Mouse (Mus musculus) forebrain, embryonic 15.5 days (tissue): ENCODE data around the gene Slitrk6. TPM values are rescaled to one million over a fixed set of nuclear protein-coding genes. Genes with fewer than 3 reads are reported as not detected.

Source experiments
- ATAC-seq: fragments of 200-750 bp; cut with Nextera tagmentation; replicated peaks from 2 replicates; pipeline ENCODE4 v1.8.0; 2017; ENCODE audit warnings: mild to moderate bottlenecking, moderate TSS enrichment, moderate library complexity
- H3K27ac ChIP-seq: fragments of 300-500 bp; sonication (generic); replicated peaks from 2 replicates; pipeline ENCODE4 v1.5.1; 2015; ENCODE audit warnings: mild to moderate bottlenecking, inconsistent platforms
- H3K27me3 ChIP-seq: fragments of 300-500 bp; sonication (generic); 2 replicates; pipeline ENCODE4 v1.6.1; 2015; ENCODE audit warnings: inconsistent platforms
- H3K36me3 ChIP-seq: fragments of 300-500 bp; sonication (generic); 2 replicates; pipeline ENCODE4 v1.6.1; 2015; ENCODE audit warnings: mild to moderate bottlenecking, inconsistent platforms
- H3K4me1 ChIP-seq: fragments of 300-500 bp; sonication (generic); 2 replicates; pipeline ENCODE4 v1.6.1; 2015; ENCODE audit warnings: inconsistent platforms
- H3K4me2 ChIP-seq: fragments of 300-500 bp; sonication (generic); replicated peaks from 2 replicates; pipeline ENCODE4 v1.6.1; 2015; ENCODE audit warnings: mild to moderate bottlenecking, inconsistent platforms
- H3K4me3 ChIP-seq: fragments of 300-500 bp; sonication (generic); 2 replicates; pipeline ENCODE4 v1.5.1; 2015; ENCODE audit warnings: mild to moderate bottlenecking, inconsistent platforms
- H3K9ac ChIP-seq: fragments of 300-500 bp; sonication (generic); replicated peaks from 2 replicates; pipeline ENCODE4 v1.6.1; 2015; ENCODE audit warnings: mild to moderate bottlenecking, inconsistent platforms
- H3K9me3 ChIP-seq: fragments of 300-500 bp; sonication (generic); 2 replicates; pipeline ENCODE4 v1.6.1; 2016; ENCODE audit warnings: inconsistent platforms
- WGBS: fragments of 180-500 bp; shearing (Covaris S2); methylation state at CpG from one replicate; pipeline ENCODE4 v1.1.7; 2015; ENCODE audit warnings: mixed read lengths; 5-methylcytosine and 5-hydroxymethylcytosine counted together
- polyA plus RNA-seq: library from polyadenylated mRNA; unstranded; fragments of >200 nt; fragmentation: Nextera tagmentation; extraction: Ambion mirVana; gene quantifications from 2 replicates; pipeline ENCODE4 v1.2.1, GENCODE M21; 2015

Slitrk6 gene
- 2.1 and 2.5 TPM in 2 replicates for polyA plus RNA-seq

GRCm38 (mm10) chr14:110754484-110755307, at the start of gene Slitrk6:
TSS of gene Slitrk6 (minus strand) at chr14:110755149.
- peak; percentile 93 for ATAC-seq
- no peak within 1 kb of the TSS for H3K27ac ChIP-seq

GRCm38 (mm10) chr14:110777546-110777945, 22.6 kb upstream of the Slitrk6 start:
- H3K4me2 ChIP-seq, result no peak overlapping the region
- H3K9me3 ChIP-seq, result no peaks in the 10 kb centered on the region
- H3K9ac ChIP-seq, result no peak overlapping the region
- no peaks in the 10 kb centered on the region for H3K4me1 ChIP-seq
- ATAC-seq, result no peak
- H3K27me3 ChIP-seq, result no peaks in the 10 kb centered on the region
- H3K36me3 ChIP-seq, result no peaks in the 10 kb centered on the region
- no peak overlapping the region for H3K27ac ChIP-seq
- H3K4me3 ChIP-seq, result no peak overlapping the region

More at GRCm38 (mm10) chr14:110754484-110755307, at the start of gene Slitrk6:
- no peaks in the 10 kb centered on the region for H3K36me3 ChIP-seq
- no peaks in the 10 kb centered on the region for H3K9me3 ChIP-seq
- H3K4me3 ChIP-seq, result peak within 1 kb of the TSS; percentile 22
- no peak within 1 kb of the TSS for H3K9ac ChIP-seq
- peaks cover 4% of the 10 kb centered on the region; the same call in 1 of the 2 replicates for H3K4me1 ChIP-seq
- no peaks in the 10 kb centered on the region for H3K27me3 ChIP-seq
- H3K4me2 ChIP-seq, result peak within 1 kb of the TSS; percentile 23
- WGBS, result 37% methylated on average over 11 of the region's 11 CpGs

GRCm38 (mm10) chr14:110770694-110771093, 15.7 kb upstream of the Slitrk6 start:
- H3K36me3 ChIP-seq, result no peaks in the 10 kb centered on the region
- H3K4me1 ChIP-seq, result no peaks in the 10 kb centered on the region
- no peak overlapping the region for H3K27ac ChIP-seq
- WGBS, result 84% methylated on average over 1 of the region's 1 CpGs
- H3K9ac ChIP-seq, result no peak overlapping the region
- no peak overlapping the region for H3K4me3 ChIP-seq
- H3K9me3 ChIP-seq, result no peaks in the 10 kb centered on the region
- no peak for ATAC-seq
- H3K4me2 ChIP-seq, result no peak overlapping the region
- no peaks in the 10 kb centered on the region for H3K27me3 ChIP-seq

GRCm38 (mm10) chr14:110762588-110763220, 7.8 kb upstream of the Slitrk6 start:
- WGBS, result 19% methylated on average over 7 of the region's 7 CpGs
- H3K27me3 ChIP-seq, result no peaks in the 10 kb centered on the region
- H3K4me1 ChIP-seq, result no peaks in the 10 kb centered on the region
- no peak overlapping the region for H3K4me3 ChIP-seq
- H3K4me2 ChIP-seq, result no peak overlapping the region
- no peak overlapping the region for H3K9ac ChIP-seq
- no peaks in the 10 kb centered on the region for H3K9me3 ChIP-seq
- no peak for ATAC-seq
- no peaks in the 10 kb centered on the region for H3K36me3 ChIP-seq
- H3K27ac ChIP-seq, result no peak overlapping the region

GRCm38 (mm10) chr14:110760909-110761308, 6.0 kb upstream of the Slitrk6 start:
- Histone ChIP-seq H3K9me3 (no peaks in the 10 kb centered on the region), H3K9ac (no peak overlapping the region), H3K36me3 (no peaks in the 10 kb centered on the region), H3K4me3 (no peak overlapping the region), H3K4me2 (no peak overlapping the region), H3K27me3 (no peaks in the 10 kb centered on the region), H3K4me1 (no peaks in the 10 kb centered on the region), H3K27ac (no peak overlapping the region)
- no peak for ATAC-seq
- WGBS, result 44% methylated on average over 1 of the region's 1 CpGs

- H3K27ac ChIP-seq, result no peak overlapping the region
- no peak overlapping the region for H3K9ac ChIP-seq
- no peak overlapping the region for H3K4me3 ChIP-seq
- no peaks in the 10 kb centered on the region for H3K36me3 ChIP-seq
- no peaks in the 10 kb centered on the region for H3K27me3 ChIP-seq
- 26% methylated on average over 4 of the region's 4 CpGs for WGBS
- H3K4me2 ChIP-seq, result 0 out of 2 replicates have a peak overlapping the region, but pooled peaks have one; percentile 23
- ATAC-seq, result peak; percentile 41; the same call in 1 of the 2 replicates
- peaks cover 4% of the 10 kb centered on the region; the same call in 1 of the 2 replicates for H3K4me1 ChIP-seq
- no peaks in the 10 kb centered on the region for H3K9me3 ChIP-seq
Observed at GRCm38 (mm10) chr14:110755308-110755650, 330 bp upstream of the Slitrk6 start.

GRCm38 (mm10) chr14:110739861-110740260, 15.1 kb downstream of the Slitrk6 start:
- H3K4me3 ChIP-seq, result no peak overlapping the region
- WGBS, result 6% methylated on average over 7 of the region's 7 CpGs
- no peak overlapping the region for H3K4me2 ChIP-seq
- H3K4me1 ChIP-seq, result no peaks in the 10 kb centered on the region
- no peak for ATAC-seq
- H3K9me3 ChIP-seq, result no peaks in the 10 kb centered on the region
- H3K36me3 ChIP-seq, result no peaks in the 10 kb centered on the region
- no peaks in the 10 kb centered on the region for H3K27me3 ChIP-seq
- H3K27ac ChIP-seq, result no peak overlapping the region
- H3K9ac ChIP-seq, result no peak overlapping the region

GRCm38 (mm10) chr14:110739368-110739767, 15.6 kb downstream of the Slitrk6 start:
- no peak overlapping the region for H3K4me3 ChIP-seq
- H3K27me3 ChIP-seq, result no peaks in the 10 kb centered on the region
- 87% methylated on average over 1 of the region's 1 CpGs for WGBS
- no peak for ATAC-seq
- no peaks in the 10 kb centered on the region for H3K36me3 ChIP-seq
- no peak overlapping the region for H3K27ac ChIP-seq
- no peak overlapping the region for H3K9ac ChIP-seq
- H3K9me3 ChIP-seq, result no peaks in the 10 kb centered on the region
- no peak overlapping the region for H3K4me2 ChIP-seq
- H3K4me1 ChIP-seq, result no peaks in the 10 kb centered on the region

- H3K4me1 ChIP-seq, result no peaks in the 10 kb centered on the region
- no peak for ATAC-seq
- H3K27me3 ChIP-seq, result no peaks in the 10 kb centered on the region
- no peak overlapping the region for H3K9ac ChIP-seq
- H3K9me3 ChIP-seq, result no peaks in the 10 kb centered on the region
- H3K36me3 ChIP-seq, result no peaks in the 10 kb centered on the region
- H3K27ac ChIP-seq, result no peak overlapping the region
- no peak overlapping the region for H3K4me3 ChIP-seq
- H3K4me2 ChIP-seq, result no peak overlapping the region
- 16% methylated on average over 4 of the region's 4 CpGs for WGBS
Observed at GRCm38 (mm10) chr14:110728344-110728910, 26.5 kb downstream of the Slitrk6 start.

GRCm38 (mm10) chr14:110724026-110724576, 30.8 kb downstream of the Slitrk6 start:
- H3K9me3 ChIP-seq, result no peaks in the 10 kb centered on the region
- H3K4me1 ChIP-seq, result no peaks in the 10 kb centered on the region
- no peak overlapping the region for H3K4me3 ChIP-seq
- 15% methylated on average over 2 of the region's 2 CpGs for WGBS
- no peak overlapping the region for H3K9ac ChIP-seq
- H3K27me3 ChIP-seq, result no peaks in the 10 kb centered on the region
- ATAC-seq, result no peak
- no peak overlapping the region for H3K27ac ChIP-seq
- H3K4me2 ChIP-seq, result no peak overlapping the region
- no peaks in the 10 kb centered on the region for H3K36me3 ChIP-seq
